Mouse (Mus musculus): Measurements from ENCODE around the gene Fgfr3.

- TF ChIP-seq USF1 (IDR thresholded peaks at IDR 0.05; ENCODE audit: low read depth) (no peak), CTCF (IDR thresholded peaks at IDR 0.05; ENCODE audit: control insufficient read depth, insufficient read depth, insufficient read length) (no peak), MYOD1 (IDR thresholded peaks at IDR 0.05; ENCODE audit: control insufficient read depth, insufficient read length, low read depth) (no peak), MAX (IDR thresholded peaks at IDR 0.05) (no peak), MYOG (IDR thresholded peaks at IDR 0.05; ENCODE audit: control insufficient read depth, extremely low read depth, insufficient read length) (no peak), CEBPB (IDR thresholded peaks at IDR 0.05; ENCODE audit: low read depth) (no peak), FOSL1 (IDR thresholded peaks at IDR 0.05; ENCODE audit: insufficient read depth, low read length, poor library complexity, severe bottlenecking) (no peak)
Observed at GRCm38 (mm10) chr5:33695718-33696121, 25.8 kb upstream of the Fgfr3 start.
